Mouse (Mus musculus) testis, adult 2 months (tissue): ENCODE measurements around the gene Adcy1.

ENCODE experiments used
- CTCF ChIP-seq: fragments of 200-500 bp; IDR thresholded peaks from 2 replicates; pipeline ENCODE4 v1.5.1; 2012; ENCODE audit warnings: low read depth, mild to moderate bottlenecking, inconsistent platforms, low read length, moderate library complexity; ENCODE audit not compliant: control insufficient read depth, insufficient read depth, insufficient replicate concordance
- POLR2A ChIP-seq: fragments of 200-500 bp; IDR thresholded peaks from 2 replicates; pipeline ENCODE4 v1.6.1; 2012; ENCODE audit warnings: low read depth, mild to moderate bottlenecking, inconsistent platforms, low read length, moderate library complexity; ENCODE audit not compliant: control insufficient read depth

DNA sequence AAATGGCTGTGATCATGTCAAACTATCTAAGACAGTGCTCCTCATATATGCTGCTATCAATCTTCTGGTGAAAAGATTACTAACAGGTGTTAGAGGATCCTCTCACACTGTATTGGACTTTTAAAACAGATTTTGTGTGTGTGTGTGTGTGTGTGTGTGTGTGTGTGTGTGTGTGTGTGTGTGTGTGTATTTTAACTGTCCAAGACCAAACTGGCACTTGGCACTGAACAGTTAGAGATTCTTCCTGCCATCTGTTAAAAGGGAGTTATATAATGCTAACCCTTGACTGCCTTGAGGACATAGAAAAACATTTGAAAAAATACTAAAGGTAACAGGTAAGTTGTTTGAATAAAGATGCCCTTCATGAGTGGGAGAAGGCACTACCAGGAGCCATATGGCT, 15.7 kb upstream of the Adcy1 start:
- TF ChIP-seq POLR2A: no peak
- TF ChIP-seq CTCF: no peak
